Mouse (Mus musculus): ENCODE measurements around the gene Hpse2. TPM values are rescaled to one million over a fixed set of nuclear protein-coding genes. Genes with fewer than 3 reads are reported as not detected.

Hpse2 gene
- 0.01 TPM in 2 replicates for polyA plus RNA-seq (2012; rRNA removed)
- not detected in 2 replicates for polyA plus RNA-seq (2014; fragmentation: Nextera tagmentation; extraction: Ambion mirVana)

- Histone ChIP-seq H3K9me3 (ENCODE audit: control insufficient read depth, low read length) (no peaks in the 10 kb centered on the region), H3K36me3 (replicated peaks; ENCODE audit: control insufficient read depth, insufficient read depth, low read depth) (no peaks in the 10 kb centered on the region), H3K27ac (no peak within 1 kb of the TSS), H3K9ac (replicated peaks) (no peak within 1 kb of the TSS), H3K4me1 (replicated peaks; ENCODE audit: control insufficient read depth in 2 of 2, insufficient read depth in 2 of 2, low read length in 1 of 2) (no peaks in the 10 kb centered on the region), H3K4me3 (ENCODE audit: insufficient read depth in 1 of 2, low read depth in 2 of 2, low read length in 2 of 2) (no peak within 1 kb of the TSS), H3K4me2 (ENCODE audit: low read depth) (no peak within 1 kb of the TSS), H3K27me3 (ENCODE audit: control insufficient read depth, insufficient read depth, low read length) (peaks cover 50% of the 10 kb centered on the region)
- 5% methylated on average over 18 of the region's 18 CpGs for WGBS (ENCODE audit: insufficient replicate concordance)
- ATAC-seq (ENCODE audit: insufficient read depth) = no peak
- DNase-seq (ENCODE audit: low read depth in 3 of 3, low spot score in 3 of 3) = no peak
- TF ChIP-seq CTCF (IDR thresholded peaks at IDR 0.05; ENCODE audit: low read depth) = no peak
- TF ChIP-seq EP300 (IDR thresholded peaks at IDR 0.05; ENCODE audit: low read depth) = no peak
These were observed at the start of gene Hpse2 for GRCm38 (mm10) chr19:43388017-43388904. Gene Hpse2, minus strand, starts transcription at chr19:43388355.

GRCm38 (mm10) chr19:43427446-43428224 is 39.5 kb upstream of the Hpse2 start:
- Histone ChIP-seq H3K9ac (replicated peaks) (no peak overlapping the region), H3K9me3 (ENCODE audit: control insufficient read depth, low read length) (no peaks in the 10 kb centered on the region), H3K27ac (no peak overlapping the region), H3K4me1 (replicated peaks; ENCODE audit: control insufficient read depth in 2 of 2, insufficient read depth in 2 of 2, low read length in 1 of 2) (no peaks in the 10 kb centered on the region), H3K4me2 (ENCODE audit: low read depth) (no peak overlapping the region), H3K27me3 (ENCODE audit: control insufficient read depth, insufficient read depth, low read length) (no peaks in the 10 kb centered on the region; the same call in 1 of the 2 replicates), H3K4me3 (ENCODE audit: insufficient read depth in 1 of 2, low read depth in 2 of 2, low read length in 2 of 2) (no peak overlapping the region), H3K36me3 (replicated peaks; ENCODE audit: control insufficient read depth, insufficient read depth, low read depth) (no peaks in the 10 kb centered on the region)
- ATAC-seq (ENCODE audit: insufficient read depth) (no peak), DNase-seq (ENCODE audit: low read depth in 3 of 3, low spot score in 3 of 3) (no peak)
- 75% methylated on average over 24 of the region's 24 CpGs for WGBS (ENCODE audit: insufficient replicate concordance)
- no peak for TF ChIP-seq CTCF (IDR thresholded peaks at IDR 0.05; ENCODE audit: low read depth)
- TF ChIP-seq EP300 (IDR thresholded peaks at IDR 0.05; ENCODE audit: low read depth) = no peak

- no peak overlapping the region for H3K4me3 ChIP-seq (ENCODE audit: insufficient read depth in 1 of 2, low read depth in 2 of 2, low read length in 2 of 2)
- no peaks in the 10 kb centered on the region for H3K27me3 ChIP-seq (ENCODE audit: control insufficient read depth, insufficient read depth, low read length)
- TF ChIP-seq EP300 (IDR thresholded peaks at IDR 0.05; ENCODE audit: low read depth) (no peak), CTCF (IDR thresholded peaks at IDR 0.05; ENCODE audit: low read depth) (no peak; the same call in 1 of the 2 replicates)
- 48% methylated on average over 2 of the region's 2 CpGs for whole genome bisulfite sequencing (ENCODE audit: insufficient replicate concordance)
- no peaks in the 10 kb centered on the region for H3K9me3 ChIP-seq (ENCODE audit: control insufficient read depth, low read length)
- DNase-seq (ENCODE audit: low read depth in 3 of 3, low spot score in 3 of 3) (no peak), ATAC-seq (ENCODE audit: insufficient read depth) (no peak)
- no peaks in the 10 kb centered on the region for H3K36me3 ChIP-seq (replicated peaks; ENCODE audit: control insufficient read depth, insufficient read depth, low read depth)
- no peak overlapping the region for H3K4me2 ChIP-seq (ENCODE audit: low read depth)
- H3K4me1 ChIP-seq (replicated peaks; ENCODE audit: control insufficient read depth in 2 of 2, insufficient read depth in 2 of 2, low read length in 1 of 2) = no peaks in the 10 kb centered on the region
- no peak overlapping the region for H3K27ac ChIP-seq
- H3K9ac ChIP-seq (replicated peaks) = no peak overlapping the region
These were observed 35.9 kb upstream of the Hpse2 start for GRCm38 (mm10) chr19:43424082-43424481.

DNA sequence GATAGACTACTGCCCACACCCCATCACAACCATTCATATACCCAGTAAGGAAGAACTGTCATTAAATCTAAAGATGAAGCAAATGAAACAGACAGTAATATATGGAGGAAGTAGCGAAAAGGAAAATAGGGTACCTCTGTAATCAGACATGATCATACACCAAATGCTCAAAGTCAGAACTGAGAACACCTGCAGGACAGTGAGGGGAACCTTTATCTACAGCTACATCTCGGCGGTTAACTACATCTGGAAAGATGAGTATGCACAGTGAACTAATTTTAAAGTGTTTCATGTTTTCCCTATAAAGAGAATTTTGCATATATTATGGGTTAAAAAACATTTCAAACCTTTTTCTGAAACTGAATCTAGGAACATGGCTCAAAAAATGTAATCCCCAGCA is 32.4 kb upstream of the Hpse2 start:
- TF ChIP-seq CTCF (IDR thresholded peaks at IDR 0.05; ENCODE audit: low read depth) = no peak
- TF ChIP-seq EP300 (IDR thresholded peaks at IDR 0.05; ENCODE audit: low read depth) = no peak
- H3K4me1 ChIP-seq (replicated peaks; ENCODE audit: control insufficient read depth in 2 of 2, insufficient read depth in 2 of 2, low read length in 1 of 2) = no peaks in the 10 kb centered on the region
- WGBS (ENCODE audit: insufficient replicate concordance) = 55% methylated on average over 3 of the region's 3 CpGs
- no peak overlapping the region for H3K4me2 ChIP-seq (ENCODE audit: low read depth)
- H3K27ac ChIP-seq = no peak overlapping the region
- ATAC-seq (ENCODE audit: insufficient read depth) = no peak
- no peaks in the 10 kb centered on the region for H3K27me3 ChIP-seq (ENCODE audit: control insufficient read depth, insufficient read depth, low read length)
- H3K36me3 ChIP-seq (replicated peaks; ENCODE audit: control insufficient read depth, insufficient read depth, low read depth) = no peaks in the 10 kb centered on the region
- no peak overlapping the region for H3K9ac ChIP-seq (replicated peaks)
- DNase-seq (ENCODE audit: low read depth in 3 of 3, low spot score in 3 of 3) = no peak
- no peaks in the 10 kb centered on the region for H3K9me3 ChIP-seq (ENCODE audit: control insufficient read depth, low read length)
- H3K4me3 ChIP-seq (ENCODE audit: insufficient read depth in 1 of 2, low read depth in 2 of 2, low read length in 2 of 2) = no peak overlapping the region

DNA sequence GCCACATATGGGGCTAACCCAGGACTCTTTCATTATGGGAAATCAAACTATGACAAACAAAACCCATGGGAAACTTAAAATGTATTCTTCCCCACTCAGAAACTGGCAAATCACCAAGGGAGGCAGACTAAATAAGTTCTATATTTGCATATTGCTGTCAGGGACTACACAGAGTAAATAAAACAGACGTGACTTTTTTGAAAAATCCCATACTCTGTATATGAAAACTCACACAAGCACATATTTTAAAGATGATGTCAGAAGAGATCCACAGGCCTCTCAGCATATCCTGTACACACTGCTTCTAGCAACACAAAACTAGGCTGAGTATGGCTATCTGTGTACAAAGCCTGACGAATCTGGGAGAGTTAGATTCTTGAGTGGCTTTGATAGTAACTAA is 27.4 kb upstream of the Hpse2 start:
- Histone ChIP-seq H3K27ac (no peak overlapping the region), H3K9ac (replicated peaks) (no peak overlapping the region), H3K4me2 (ENCODE audit: low read depth) (no peak overlapping the region), H3K9me3 (ENCODE audit: control insufficient read depth, low read length) (no peaks in the 10 kb centered on the region), H3K4me1 (replicated peaks; ENCODE audit: control insufficient read depth in 2 of 2, insufficient read depth in 2 of 2, low read length in 1 of 2) (no peaks in the 10 kb centered on the region), H3K27me3 (ENCODE audit: control insufficient read depth, insufficient read depth, low read length) (no peaks in the 10 kb centered on the region), H3K4me3 (ENCODE audit: insufficient read depth in 1 of 2, low read depth in 2 of 2, low read length in 2 of 2) (no peak overlapping the region), H3K36me3 (replicated peaks; ENCODE audit: control insufficient read depth, insufficient read depth, low read depth) (no peaks in the 10 kb centered on the region)
- DNase-seq (ENCODE audit: low read depth in 3 of 3, low spot score in 3 of 3) (no peak), ATAC-seq (ENCODE audit: insufficient read depth) (no peak)
- WGBS (ENCODE audit: insufficient replicate concordance) = 45% methylated on average over 2 of the region's 2 CpGs
- TF ChIP-seq CTCF (IDR thresholded peaks at IDR 0.05; ENCODE audit: low read depth) (no peak), EP300 (IDR thresholded peaks at IDR 0.05; ENCODE audit: low read depth) (no peak)

All from liver, embryonic 14.5 days (tissue).